Comparison of ENCODE assay signal across 29 mouse cellular contexts in genomic region chr5:108406977-108407376, GRCm38 (mm10). TPM values are rescaled to one million over a fixed set of nuclear protein-coding genes. Genes with fewer than 3 reads are reported as not detected.
DNase-seq lines count a peak whose midpoint lies in the region; ATAC-seq and TF ChIP-seq lines count a peak whose summit lies in the region.
"Had no signal": no experiment of that assay in that cellular context is flagged by ENCODE, and none has a peak within 500 bp of the region (broad histone marks: within the 10 kb centered on the region; RNA-seq: fewer than 3 reads in every experiment).

No protein-coding gene starts in this region.

- H3K27me3 ChIP-seq in stomach, postnatal 0 days (ENCODE audit: control insufficient read depth, insufficient read depth, low read length): no peaks in the 10 kb centered on the region
- H3K27me3 ChIP-seq: forebrain, embryonic 13.5 days; hindbrain, embryonic 15.5 days had no signal

- no peak for TF ChIP-seq EP300 in stomach, postnatal 0 days (optimal IDR thresholded peaks at IDR 0.05)

- H3K4me2 ChIP-seq in stomach, postnatal 0 days (replicated peaks; ENCODE audit: low read depth): no peak overlapping the region
- H3K4me2 ChIP-seq: forebrain, embryonic 13.5 days; heart, embryonic 11.5 days; hindbrain, embryonic 12.5 days; hindbrain, embryonic 15.5 days had no signal

- peak; percentile 31 for DNase-seq in left cerebral cortex, adult 11 months (ENCODE audit: low spot score)
- DNase-seq in left cerebral cortex, adult 8-10 months (ENCODE audit: low spot score in 2 of 2): no peak
- peak; percentile 48 for DNase-seq in brain, adult 2 months (ENCODE audit: low read depth, low spot score)
- no peak for DNase-seq in stomach, postnatal 0 days (ENCODE audit: low spot score)
- DNase-seq in kidney, postnatal 14 days: no peak
- DNase-seq: adrenal gland, adult 2 months; adrenal gland, postnatal 14 days; cerebellum, adult 18-20 months; cerebellum, adult 9-10 months; cerebellum, postnatal 14 days; gastrocnemius, postnatal 25 days; heart, adult 2 months had no signal

- ATAC-seq in stomach, postnatal 0 days (ENCODE audit: low FRiP score, low TSS enrichment): no peak
- ATAC-seq: CD4-positive, CD25-positive, alpha-beta regulatory T cell, adult 4 months; forebrain, embryonic 13.5 days; forebrain, embryonic 16.5 days had no signal

- no peak for TF ChIP-seq CTCF in bone marrow macrophage, adult 2 months (IDR thresholded peaks at IDR 0.05; ENCODE audit: low read depth, low read length)
- no peak for TF ChIP-seq CTCF in stomach, postnatal 0 days (IDR thresholded peaks at IDR 0.05; ENCODE audit: low read depth)

- H3K36me3 ChIP-seq in stomach, postnatal 0 days (ENCODE audit: control insufficient read depth, insufficient read depth, low read length): no peaks in the 10 kb centered on the region
- H3K36me3 ChIP-seq: forebrain, embryonic 10.5 days; hindbrain, embryonic 12.5 days; hindbrain, embryonic 15.5 days had no signal

- no peaks in the 10 kb centered on the region for H3K9me3 ChIP-seq in stomach, postnatal 0 days (ENCODE audit: control insufficient read depth, low read length)
- H3K9me3 ChIP-seq: forebrain, embryonic 10.5 days; forebrain, embryonic 13.5 days; hindbrain, embryonic 12.5 days; hindbrain, embryonic 15.5 days had no signal

- H3K27ac ChIP-seq in bone marrow macrophage, adult 2 months (ENCODE audit: insufficient read depth, low read depth, low read length): peak overlapping the region; percentile 97
- no peak overlapping the region for H3K27ac ChIP-seq in stomach, postnatal 0 days (replicated peaks)
- H3K27ac ChIP-seq: forebrain, embryonic 10.5 days; forebrain, embryonic 13.5 days; heart, adult 2 months; hindbrain, embryonic 12.5 days; hindbrain, embryonic 15.5 days had no signal

- no peak overlapping the region for H3K4me3 ChIP-seq in bone marrow macrophage, adult 2 months (ENCODE audit: insufficient read depth, low read length)
- no peak overlapping the region for H3K4me3 ChIP-seq in stomach, postnatal 0 days (ENCODE audit: low read depth, low read length)
- H3K4me3 ChIP-seq: forebrain, embryonic 10.5 days; forebrain, embryonic 13.5 days; heart, adult 2 months; hindbrain, embryonic 12.5 days; hindbrain, embryonic 15.5 days had no signal

- 63% methylated on average over 2 of the region's 2 CpGs for WGBS in stomach, postnatal 0 days

- TF ChIP-seq POLR2A in bone marrow macrophage, adult 2 months (IDR thresholded peaks at IDR 0.05; ENCODE audit: borderline replicate concordance, low read depth, low read length): no peak

- no peak overlapping the region for H3K9ac ChIP-seq in stomach, postnatal 0 days (ENCODE audit: low read length)
- H3K9ac ChIP-seq: forebrain, embryonic 13.5 days; hindbrain, embryonic 12.5 days; hindbrain, embryonic 15.5 days had no signal

- H3K4me1 ChIP-seq in bone marrow macrophage, adult 2 months (ENCODE audit: control insufficient read depth, insufficient read depth, low read length): peaks cover 20% of the 10 kb centered on the region
- H3K4me1 ChIP-seq in stomach, postnatal 0 days (replicated peaks; ENCODE audit: control insufficient read depth, insufficient read depth): no peaks in the 10 kb centered on the region
- H3K4me1 ChIP-seq: forebrain, embryonic 10.5 days; forebrain, embryonic 13.5 days; hindbrain, embryonic 12.5 days; hindbrain, embryonic 15.5 days had no signal

RNA-seq across cellular contexts. Expression of gene Pde6b, which starts 18.8 kb away (rescaled TPM):
- total RNA-seq in left cerebral cortex, adult 8-10 months (2022): under 1 TPM; 0.26 to 0.68 (median 0.38) TPM
- not detected in 2 replicates for polyA plus RNA-seq in bone marrow macrophage, adult 2 months (2012; ENCODE audit: insufficient read depth, insufficient read length, missing spikeins)
- 0.07 and 0.12 TPM in 2 replicates for polyA plus RNA-seq in stomach, postnatal 0 days (2015; fragmentation: Nextera tagmentation; extraction: Ambion mirVana)
- total RNA-seq: adrenal gland, adult 2 months; adrenal gland, postnatal 14 days; adrenal gland, postnatal 4 days; gastrocnemius, adult 8-10 months; gastrocnemius, postnatal 25 days; heart, adult 2 months; heart, postnatal 25 days had no signal
- polyA plus RNA-seq: adrenal gland, adult 2 months; embryonic facial prominence, embryonic 11.5 days; embryonic facial prominence, embryonic 14.5 days; forebrain, embryonic 16.5 days; heart, adult 2 months; heart, embryonic 14.5 days had no signal

RNA-seq across cellular contexts. Expression of gene Atp5k, which starts 27.3 kb away (rescaled TPM):
- total RNA-seq in left cerebral cortex, adult 8-10 months (2022): 100 to 1,000 TPM; 110 to 288 (median 188) TPM
- 222 and 238 TPM in 2 replicates for polyA plus RNA-seq in bone marrow macrophage, adult 2 months (2012; ENCODE audit: insufficient read depth, insufficient read length, missing spikeins)
- 507 and 641 TPM in 2 replicates for polyA plus RNA-seq in stomach, postnatal 0 days (2015; fragmentation: Nextera tagmentation; extraction: Ambion mirVana)

RNA-seq across cellular contexts. Expression of gene Gm42517, which starts 39.3 kb away (rescaled TPM):
- 10 to 100 TPM; 48.4 to 55.0 (median 51.3) TPM for total RNA-seq in left cerebral cortex, adult 8-10 months (2022)
- not detected in 2 replicates for polyA plus RNA-seq in bone marrow macrophage, adult 2 months (2012; ENCODE audit: insufficient read depth, insufficient read length, missing spikeins)
- 0.08 and 0.13 TPM in 2 replicates for polyA plus RNA-seq in stomach, postnatal 0 days (2015; fragmentation: Nextera tagmentation; extraction: Ambion mirVana)
- total RNA-seq: hematopoietic stem cell, adult 5-6 weeks; MEL had no signal
- polyA plus RNA-seq: CD4-positive, CD25-positive, alpha-beta regulatory T cell, adult 4 months; embryonic facial prominence, embryonic 11.5 days; forebrain, embryonic 10.5 days; heart, postnatal 0 days had no signal

RNA-seq across cellular contexts. Expression of gene Mfsd7a, which starts 41.7 kb away (rescaled TPM):
- total RNA-seq in left cerebral cortex, adult 8-10 months (2022): 1 to 10 TPM in 3 of 4 experiments, under 1 TPM in 1; 0.81 to 1.4 (median 1.2) TPM
- polyA plus RNA-seq in bone marrow macrophage, adult 2 months (2012; ENCODE audit: insufficient read depth, insufficient read length, missing spikeins): 8.7 and 9.8 TPM in 2 replicates
- polyA plus RNA-seq in stomach, postnatal 0 days (2015; fragmentation: Nextera tagmentation; extraction: Ambion mirVana): 1.1 and 1.2 TPM in 2 replicates
- total RNA-seq: MEL had no signal
- polyA plus RNA-seq: CD4-positive, CD25-positive, alpha-beta regulatory T cell, adult 4 months had no signal

RNA-seq across cellular contexts. Expression of gene Pcgf3, which starts 54.1 kb away (rescaled TPM):
- 10 to 100 TPM; 36.7 to 41.7 (median 38.5) TPM for total RNA-seq in left cerebral cortex, adult 8-10 months (2022)
- polyA plus RNA-seq in bone marrow macrophage, adult 2 months (2012; ENCODE audit: insufficient read depth, insufficient read length, missing spikeins): 16.9 and 23.9 TPM in 2 replicates
- 10.0 and 11.3 TPM in 2 replicates for polyA plus RNA-seq in stomach, postnatal 0 days (2015; fragmentation: Nextera tagmentation; extraction: Ambion mirVana)

Comparison
In these comparisons a context has a peak if more than half of its experiments do, and no peak if none do; other contexts are left out.
1. DNase-seq: peak in left cerebral cortex, adult 11 months (single experiment) and brain, adult 2 months (single experiment); none in left cerebral cortex, adult 8-10 months (0 of 2), stomach, postnatal 0 days (single experiment) and kidney, postnatal 14 days (single experiment).